Mouse (Mus musculus) kidney, embryonic 16.5 days (tissue): ENCODE measurements around the gene Lin7b. TPM values are rescaled to one million over a fixed set of nuclear protein-coding genes. Genes with fewer than 3 reads are reported as not detected.

Source experiments
- ATAC-seq: fragments of 200-750 bp; cut with Nextera tagmentation; 2 replicates; pipeline ENCODE4 v1.8.0; 2017; ENCODE audit warnings: moderate TSS enrichment; ENCODE audit not compliant: low FRiP score, low TSS enrichment
- H3K27ac ChIP-seq: fragments of 300-500 bp; sonication (generic); 2 replicates; pipeline ENCODE4 v1.5.1; 2014; ENCODE audit warnings: low read length
- H3K27me3 ChIP-seq: fragments of 300-500 bp; sonication (generic); 2 replicates; pipeline ENCODE4 v1.6.1; 2014; ENCODE audit warnings: low read length, control low read depth, mixed read lengths; ENCODE audit not compliant: insufficient read depth
- H3K36me3 ChIP-seq: fragments of 300-500 bp; sonication (generic); 2 replicates; pipeline ENCODE4 v1.6.1; 2014; ENCODE audit warnings: low read length, control low read depth, mixed read lengths; ENCODE audit not compliant: insufficient read depth
- H3K4me1 ChIP-seq: fragments of 300-500 bp; sonication (generic); 2 replicates; pipeline ENCODE4 v1.6.1; 2014; ENCODE audit warnings: low read length, control low read depth, mixed read lengths; ENCODE audit not compliant: insufficient read depth
- H3K4me2 ChIP-seq: fragments of 300-500 bp; sonication (generic); replicated peaks from 2 replicates; pipeline ENCODE4 v1.6.1; 2014; ENCODE audit warnings: low read depth, low read length
- H3K4me3 ChIP-seq: fragments of 300-500 bp; sonication (generic); 2 replicates; pipeline ENCODE4 v1.5.1; 2014; ENCODE audit warnings: mild to moderate bottlenecking, low read length
- H3K9ac ChIP-seq: fragments of 300-500 bp; sonication (generic); replicated peaks from 2 replicates; pipeline ENCODE4 v1.6.1; 2014; ENCODE audit warnings: low read length
- H3K9me3 ChIP-seq: fragments of 300-500 bp; sonication (generic); 2 replicates; pipeline ENCODE4 v1.6.1; 2016; ENCODE audit warnings: low read length, control low read depth
- WGBS: fragments of 180-500 bp; shearing (Covaris S2); extraction: QIAGEN DNeasy Blood & Tissue Kit; methylation state at CpG from one replicate; pipeline ENCODE4 v1.1.7; 2014; 5-methylcytosine and 5-hydroxymethylcytosine counted together
- polyA plus RNA-seq: library from polyadenylated mRNA; unstranded; fragments of >200 nt; fragmentation: Nextera tagmentation; extraction: Ambion mirVana; gene quantifications from 2 replicates; pipeline ENCODE4 v1.2.1, GENCODE M21; 2015

Gene Lin7b
- polyA plus RNA-seq, 1 experiment from 2014 or later, result 1.9 TPM

- no peaks in the 10 kb centered on the region for H3K4me1 ChIP-seq
- H3K27me3 ChIP-seq, result peaks cover 13% of the 10 kb centered on the region
- H3K4me3 ChIP-seq, result no peak overlapping the region
- 30% methylated on average over 13 of the region's 13 CpGs for WGBS
- ATAC-seq, result peak; percentile 52
- no peak overlapping the region for H3K9ac ChIP-seq
- H3K9me3 ChIP-seq, result no peaks in the 10 kb centered on the region
- H3K4me2 ChIP-seq, result no peak overlapping the region
- no peak overlapping the region for H3K27ac ChIP-seq
- H3K36me3 ChIP-seq, result no peaks in the 10 kb centered on the region
Measured at GRCm38 (mm10) chr7:45356087-45356486, 14.3 kb downstream of the Lin7b start.

DNA sequence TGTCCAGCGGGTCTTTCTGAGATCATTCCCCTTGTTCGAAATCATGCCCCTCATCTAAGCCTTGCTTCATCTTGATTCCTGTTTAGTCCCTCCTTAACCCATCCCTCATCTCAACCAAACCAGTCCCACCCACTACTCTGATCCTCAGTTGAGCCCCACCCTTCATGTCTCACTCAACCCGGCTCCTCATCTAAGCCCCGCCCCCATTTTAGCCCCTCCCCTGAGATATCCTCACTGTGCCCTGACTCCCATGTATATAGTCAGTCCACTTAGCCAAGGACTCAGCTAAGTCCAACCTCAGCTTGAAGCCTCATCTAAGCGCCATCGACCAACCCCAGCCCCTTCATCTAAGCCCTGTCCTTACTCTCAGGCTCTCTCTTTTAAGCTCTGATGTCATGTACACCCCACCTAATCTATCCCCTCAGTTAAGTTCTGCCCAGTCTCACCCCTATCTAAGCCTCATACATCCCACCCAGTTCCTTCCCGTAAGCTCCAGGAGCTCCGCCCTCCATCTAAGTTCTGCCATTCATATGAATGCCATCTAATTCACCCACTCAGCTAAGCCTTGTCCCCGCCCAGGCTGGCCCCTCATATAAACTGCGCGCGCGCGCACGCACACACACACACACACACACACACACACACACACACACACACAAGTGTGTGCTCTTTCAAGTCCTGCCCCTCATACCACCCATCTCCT is 14.9 kb downstream of the Lin7b start:
- Histone ChIP-seq H3K4me2 (no peak overlapping the region), H3K27ac (no peak overlapping the region), H3K4me1 (no peaks in the 10 kb centered on the region), H3K36me3 (no peaks in the 10 kb centered on the region), H3K4me3 (no peak overlapping the region), H3K9ac (no peak overlapping the region), H3K27me3 (peaks cover 6% of the 10 kb centered on the region; the same call in 1 of the 2 replicates), H3K9me3 (no peaks in the 10 kb centered on the region)
- no peak; the same call in 1 of the 2 replicates for ATAC-seq
- 72% methylated on average over 15 of the region's 15 CpGs for WGBS

DNA sequence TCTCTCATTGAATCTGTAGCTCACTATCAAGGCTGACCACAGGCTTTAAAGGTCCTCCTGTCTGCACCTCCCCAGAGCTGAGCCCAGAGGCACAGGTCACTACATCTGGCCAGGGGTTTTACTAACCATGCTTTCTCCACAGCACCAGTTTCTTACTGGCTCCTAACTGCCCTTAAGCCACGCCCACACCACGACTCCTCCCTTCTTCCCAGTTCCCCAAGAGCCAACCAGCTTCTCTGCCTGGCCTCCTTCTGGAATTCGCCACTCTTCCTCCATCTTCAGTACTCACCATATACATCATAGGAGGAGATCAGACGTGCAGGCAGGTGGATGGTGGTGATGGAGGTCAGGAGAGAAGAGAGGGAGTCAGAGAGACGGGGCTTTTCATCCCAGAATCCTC is 17.3 kb downstream of the Lin7b start:
- H3K36me3 ChIP-seq, result no peaks in the 10 kb centered on the region
- H3K9ac ChIP-seq, result no peak overlapping the region
- no peak overlapping the region for H3K4me3 ChIP-seq
- H3K9me3 ChIP-seq, result no peaks in the 10 kb centered on the region
- no peak overlapping the region for H3K27ac ChIP-seq
- WGBS, result 24% methylated on average over 5 of the region's 5 CpGs
- no peak overlapping the region for H3K4me2 ChIP-seq
- no peaks in the 10 kb centered on the region; the same call in 1 of the 2 replicates for H3K27me3 ChIP-seq
- no peak for ATAC-seq
- H3K4me1 ChIP-seq, result no peaks in the 10 kb centered on the region

- WGBS, result 64% methylated on average over 13 of the region's 13 CpGs
- H3K4me3 ChIP-seq, result no peak overlapping the region
- no peaks in the 10 kb centered on the region for H3K36me3 ChIP-seq
- no peak for ATAC-seq
- no peaks in the 10 kb centered on the region for H3K4me1 ChIP-seq
- no peak overlapping the region for H3K9ac ChIP-seq
- no peak overlapping the region for H3K27ac ChIP-seq
- H3K9me3 ChIP-seq, result no peaks in the 10 kb centered on the region
- no peaks in the 10 kb centered on the region; the same call in 1 of the 2 replicates for H3K27me3 ChIP-seq
- no peak overlapping the region for H3K4me2 ChIP-seq
Measured at GRCm38 (mm10) chr7:45346905-45347304, 23.5 kb downstream of the Lin7b start.

GRCm38 (mm10) chr7:45343543-45343942 is 26.8 kb downstream of the Lin7b start:
- ATAC-seq, result no peak
- no peaks in the 10 kb centered on the region for H3K9me3 ChIP-seq
- H3K27me3 ChIP-seq, result no peaks in the 10 kb centered on the region
- H3K27ac ChIP-seq, result no peak overlapping the region
- no peak overlapping the region for H3K9ac ChIP-seq
- H3K4me1 ChIP-seq, result peaks cover 25% of the 10 kb centered on the region
- H3K4me2 ChIP-seq, result no peak overlapping the region
- WGBS, result 25% methylated on average over 13 of the region's 13 CpGs
- no peak overlapping the region for H3K4me3 ChIP-seq
- H3K36me3 ChIP-seq, result no peaks in the 10 kb centered on the region

DNA sequence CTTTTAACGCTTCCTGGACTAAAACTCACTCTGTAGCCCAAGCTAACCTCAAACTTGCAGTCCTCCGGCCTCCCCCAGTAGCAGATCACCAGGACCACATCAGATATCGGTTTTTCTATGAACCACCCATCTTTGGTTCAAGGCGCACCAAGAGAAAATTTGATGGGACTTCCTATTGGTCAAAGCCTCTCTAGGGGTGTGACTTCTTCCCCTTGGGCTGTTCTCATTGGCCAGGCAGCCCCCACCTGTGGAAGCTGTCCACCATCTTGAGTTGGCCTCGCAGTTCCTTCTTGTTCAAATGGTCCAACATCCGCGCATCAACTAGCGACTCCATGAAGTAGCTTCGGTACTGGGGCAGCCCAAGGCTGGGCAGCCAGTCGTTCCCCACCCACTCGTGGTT is 28.3 kb downstream of the Lin7b start:
- H3K9ac ChIP-seq, result no peak overlapping the region
- no peaks in the 10 kb centered on the region for H3K36me3 ChIP-seq
- no peak overlapping the region for H3K27ac ChIP-seq
- no peak for ATAC-seq
- H3K4me3 ChIP-seq, result no peak overlapping the region
- no peaks in the 10 kb centered on the region for H3K27me3 ChIP-seq
- peaks cover 35% of the 10 kb centered on the region for H3K4me1 ChIP-seq
- no peaks in the 10 kb centered on the region for H3K9me3 ChIP-seq
- H3K4me2 ChIP-seq, result no peak overlapping the region
- WGBS, result 92% methylated on average over 11 of the region's 11 CpGs

DNA sequence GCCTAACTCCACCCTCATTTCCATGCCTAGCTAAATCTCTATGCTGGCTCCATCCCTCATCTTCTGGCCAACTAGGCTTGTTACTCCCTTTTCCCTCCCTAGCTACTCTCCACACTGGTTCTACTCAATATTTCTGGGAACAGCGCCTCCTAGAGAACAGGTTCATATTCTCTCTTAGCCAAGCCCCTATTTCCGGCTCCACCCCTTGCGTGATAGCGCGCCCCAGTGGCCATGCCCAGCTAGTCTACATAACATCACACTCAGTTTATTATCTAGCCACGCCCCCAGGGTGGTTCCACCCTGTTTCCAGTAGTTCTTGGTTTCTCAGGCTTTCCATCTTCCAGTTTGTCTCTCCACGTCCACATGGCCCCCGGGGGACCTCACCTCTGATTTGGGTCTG is 29.1 kb downstream of the Lin7b start:
- Histone ChIP-seq H3K4me1 (peaks cover 35% of the 10 kb centered on the region), H3K4me3 (peak overlapping the region; percentile 62), H3K9me3 (no peaks in the 10 kb centered on the region), H3K27me3 (no peaks in the 10 kb centered on the region), H3K9ac (no peak overlapping the region; the same call in 1 of the 2 replicates), H3K4me2 (peak overlapping the region; percentile 90), H3K27ac (peak overlapping the region; percentile 71), H3K36me3 (no peaks in the 10 kb centered on the region)
- WGBS, result 4% methylated on average over 8 of the region's 8 CpGs
- ATAC-seq, result peak; percentile 6; the same call in 1 of the 2 replicates

- ATAC-seq, result peak; percentile 15; the same call in 1 of the 2 replicates
- H3K4me1 ChIP-seq, result peaks cover 35% of the 10 kb centered on the region
- peak overlapping the region; percentile 71 for H3K27ac ChIP-seq
- H3K36me3 ChIP-seq, result no peaks in the 10 kb centered on the region
- peak overlapping the region; percentile 62 for H3K4me3 ChIP-seq
- H3K27me3 ChIP-seq, result no peaks in the 10 kb centered on the region
- WGBS, result 0% methylated on average over 11 of the region's 11 CpGs
- peak overlapping the region; percentile 79 for H3K9ac ChIP-seq
- peak overlapping the region; percentile 90 for H3K4me2 ChIP-seq
- H3K9me3 ChIP-seq, result no peaks in the 10 kb centered on the region
Measured at GRCm38 (mm10) chr7:45340669-45341068, 29.7 kb downstream of the Lin7b start.

DNA sequence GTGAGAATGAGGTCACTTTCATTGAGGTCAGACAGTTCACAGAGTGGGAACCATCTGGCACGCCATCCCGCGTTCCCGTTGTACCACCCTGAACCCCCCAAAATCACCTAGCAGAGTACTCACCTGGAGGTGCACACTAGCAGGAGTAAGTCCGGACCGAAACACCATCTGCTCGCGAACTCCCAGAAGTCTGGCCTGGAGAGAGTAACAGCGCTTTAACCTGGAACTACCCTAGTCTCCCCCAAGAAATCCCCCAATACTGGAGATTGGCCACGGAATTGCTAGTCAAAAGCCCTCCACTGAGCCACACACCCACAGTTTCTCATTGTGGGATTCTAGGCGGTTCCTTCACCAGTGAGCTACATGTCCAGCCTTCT is 30.3 kb downstream of the Lin7b start:
- Histone ChIP-seq H3K27ac (peak overlapping the region; percentile 71), H3K9me3 (no peaks in the 10 kb centered on the region), H3K4me1 (peaks cover 41% of the 10 kb centered on the region), H3K27me3 (no peaks in the 10 kb centered on the region), H3K36me3 (no peaks in the 10 kb centered on the region), H3K9ac (peak overlapping the region; percentile 79), H3K4me3 (peak overlapping the region; percentile 62), H3K4me2 (peak overlapping the region; percentile 90)
- no peak for ATAC-seq
- under 1% methylated on average over 11 of the region's 11 CpGs for WGBS

DNA sequence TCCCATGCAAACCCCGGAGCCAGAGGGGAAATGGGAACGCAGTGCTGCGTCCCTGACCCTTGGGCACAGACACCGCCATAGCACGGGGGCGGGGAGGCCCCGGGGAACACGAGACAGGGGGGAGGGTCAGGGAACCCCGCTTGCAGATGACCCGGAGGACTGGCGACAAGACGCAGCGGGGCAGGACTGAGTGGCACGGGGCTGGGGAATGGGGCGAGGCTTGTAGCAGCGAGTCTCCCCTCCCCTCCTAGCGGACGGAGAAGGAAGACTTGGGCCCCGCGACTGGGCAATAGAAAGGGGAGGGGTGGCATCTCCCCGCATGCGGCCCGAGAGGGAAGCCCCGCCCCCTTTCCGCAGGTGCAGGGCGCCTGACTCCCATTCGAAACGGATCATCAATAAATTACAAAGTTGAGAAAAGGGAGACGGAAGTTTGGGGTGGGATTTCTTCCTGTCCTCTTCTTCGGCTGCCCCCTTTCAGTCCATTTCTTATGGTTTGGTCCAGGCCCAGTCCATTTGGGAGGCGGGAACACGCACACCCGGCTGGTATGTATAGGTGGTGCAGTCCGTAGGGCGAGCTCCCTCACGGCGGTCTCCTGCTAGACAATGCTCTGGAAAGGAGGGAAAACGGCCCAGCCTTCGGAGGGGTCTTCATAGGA is 30.8 kb downstream of the Lin7b start:
- H3K4me1 ChIP-seq, result peaks cover 46% of the 10 kb centered on the region
- under 1% methylated on average over 39 of the region's 39 CpGs for WGBS
- H3K27me3 ChIP-seq, result no peaks in the 10 kb centered on the region
- H3K4me3 ChIP-seq, result peak overlapping the region; percentile 62
- ATAC-seq, result peak; percentile 82
- peak overlapping the region; percentile 90 for H3K4me2 ChIP-seq
- H3K36me3 ChIP-seq, result no peaks in the 10 kb centered on the region
- no peaks in the 10 kb centered on the region for H3K9me3 ChIP-seq
- peak overlapping the region; percentile 71 for H3K27ac ChIP-seq
- peak overlapping the region; percentile 79 for H3K9ac ChIP-seq
